Mouse (Mus musculus) kidney, adult 2 months (tissue): ENCODE results near the gene Spata13. TPM values are rescaled to one million over a fixed set of nuclear protein-coding genes. Genes with fewer than 3 reads are reported as not detected.
A peak's percentile ranks its signal among the peaks of the same experiment; 100 is the strongest.

Experiments used
- DNase-seq: peaks from one replicate; pipeline ENCODE4 v3.0.0; 2021
- H3K27ac ChIP-seq: fragments of 200-500 bp; 2 replicates; pipeline ENCODE4 v1.5.1; 2012; ENCODE audit warnings: low read depth, low read length, control low read depth, inconsistent platforms; ENCODE audit not compliant: insufficient read depth
- H3K27me3 ChIP-seq: fragments of 200-500 bp; replicated peaks from 2 replicates; pipeline ENCODE4 v1.6.1; 2012; ENCODE audit warnings: mild to moderate bottlenecking, moderate library complexity, low read length, inconsistent platforms; ENCODE audit not compliant: control insufficient read depth, insufficient read depth
- H3K36me3 ChIP-seq: fragments of 200-500 bp; 2 replicates; pipeline ENCODE4 v1.6.1; 2012; ENCODE audit warnings: mild to moderate bottlenecking, moderate library complexity, low read length, inconsistent platforms; ENCODE audit not compliant: control insufficient read depth, insufficient read depth
- H3K4me1 ChIP-seq: fragments of 200-500 bp; 2 replicates; pipeline ENCODE4 v1.6.1; 2011; ENCODE audit warnings: low read length; ENCODE audit not compliant: control insufficient read depth, insufficient read depth
- H3K4me3 ChIP-seq: fragments of 200-500 bp; 2 replicates; pipeline ENCODE4 v1.5.1; 2011; ENCODE audit warnings: mild to moderate bottlenecking, low read depth, low read length, control low read depth; ENCODE audit not compliant: insufficient read depth
- CTCF ChIP-seq: fragments of 200-500 bp; conservative IDR thresholded peaks from 2 replicates; pipeline ENCODE4 v1.5.1; 2011; ENCODE audit warnings: low read depth, mild to moderate bottlenecking, control low read depth, low read length, moderate library complexity, mixed read lengths; ENCODE audit not compliant: insufficient read depth, insufficient read length
- POLR2A ChIP-seq: fragments of 200-500 bp; IDR thresholded peaks from one replicate; pipeline ENCODE4 v1.6.1; 2011; ENCODE audit warnings: low read depth, low read length, control low read depth
- WGBS: fragments of 180-500 bp; shearing (Covaris S2); methylation state at CpG from one replicate; pipeline ENCODE4 v1.1.7; 2018; 5-methylcytosine and 5-hydroxymethylcytosine counted together
- polyA plus RNA-seq: library from polyadenylated mRNA; depleted of rRNA; stranded (reverse); fragments of >200 nt; gene quantifications from 2 replicates; pipeline ENCODE4 v1.2.3, GENCODE M21; 2012

Spata13 gene
- polyA plus RNA-seq, 1 experiment, result 24.1 TPM

DNA sequence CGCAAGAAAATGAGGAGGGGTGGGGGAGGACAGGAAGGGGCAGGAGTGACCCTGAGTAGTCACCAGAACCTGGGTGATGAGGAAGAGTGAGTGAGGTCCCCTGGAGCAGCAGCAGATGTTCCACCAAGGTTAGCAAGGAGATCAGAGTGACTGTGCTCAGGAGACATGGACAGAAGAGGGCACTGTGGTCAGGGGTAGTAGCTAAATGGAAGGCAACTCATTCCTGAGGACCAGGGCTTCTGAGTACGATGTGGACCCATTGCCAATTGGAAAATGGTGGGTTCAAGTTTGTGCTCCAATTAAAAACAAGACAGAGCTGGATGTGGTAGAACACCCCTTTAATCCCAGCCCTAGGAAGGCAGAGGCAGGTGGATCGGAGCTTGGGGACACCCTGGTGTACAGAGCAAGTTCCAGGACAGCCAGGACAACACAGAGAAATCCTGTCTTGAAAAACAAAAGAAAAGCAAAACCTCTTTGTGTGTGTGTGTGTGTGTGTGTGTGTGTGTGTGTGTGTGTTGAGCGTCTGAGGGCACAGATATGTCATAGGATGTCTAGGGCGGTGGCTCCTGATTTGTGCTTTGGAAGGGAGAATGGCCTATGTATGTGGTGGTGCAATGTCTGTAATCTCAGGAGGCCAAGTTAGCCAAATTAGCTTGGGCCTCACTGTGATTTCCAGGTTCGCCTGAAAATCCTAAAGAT is 77.9 kb downstream of the Spata13 start:
- no peaks in the 10 kb centered on the region for H3K4me1 ChIP-seq
- H3K27ac ChIP-seq, result no peak overlapping the region
- no peaks in the 10 kb centered on the region for H3K27me3 ChIP-seq
- no peak overlapping the region for H3K4me3 ChIP-seq
- no peak for DNase-seq
- 88% methylated on average over 6 of the region's 6 CpGs for WGBS
- no peaks in the 10 kb centered on the region; the same call in none of the 2 replicates for H3K36me3 ChIP-seq
- TF ChIP-seq POLR2A, result no peak
- TF ChIP-seq CTCF, result peak; percentile 39

GRCm38 (mm10) chr14:60712289-60712830 is 78.6 kb downstream of the Spata13 start:
- Histone ChIP-seq H3K36me3 (no peaks in the 10 kb centered on the region; the same call in none of the 2 replicates), H3K4me3 (no peak overlapping the region), H3K27ac (no peak overlapping the region), H3K27me3 (no peaks in the 10 kb centered on the region), H3K4me1 (no peaks in the 10 kb centered on the region)
- DNase-seq, result no peak
- 89% methylated on average over 11 of the region's 11 CpGs for WGBS
- TF ChIP-seq POLR2A, result no peak
- TF ChIP-seq CTCF, result no peak

DNA sequence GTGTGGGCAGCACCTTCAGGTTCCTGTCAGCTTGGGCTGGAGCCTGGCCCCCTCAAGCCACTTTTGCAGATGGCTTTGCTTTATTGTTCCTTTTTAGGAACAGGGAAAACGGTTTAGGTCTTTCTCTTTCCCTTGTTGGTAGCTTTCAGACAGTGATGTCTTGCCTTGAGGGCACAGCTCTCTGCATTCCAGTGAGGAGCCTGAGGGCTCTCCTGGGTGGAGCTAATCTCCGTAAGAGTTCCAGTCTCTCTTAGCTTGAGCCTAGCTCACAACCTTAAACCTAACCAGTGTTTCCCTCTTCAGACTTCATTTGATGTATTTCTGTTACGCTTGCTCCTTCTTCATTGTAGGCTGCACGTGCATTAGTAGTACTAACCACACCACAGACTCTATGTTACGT is 81.9 kb downstream of the Spata13 start:
- no peaks in the 10 kb centered on the region for H3K4me1 ChIP-seq
- whole genome bisulfite sequencing, result 75% methylated on average over 5 of the region's 5 CpGs
- H3K27me3 ChIP-seq, result no peaks in the 10 kb centered on the region
- DNase-seq, result no peak
- no peak for TF ChIP-seq CTCF
- no peak for TF ChIP-seq POLR2A
- H3K4me3 ChIP-seq, result no peak overlapping the region
- no peak overlapping the region for H3K27ac ChIP-seq
- H3K36me3 ChIP-seq, result no peaks in the 10 kb centered on the region; the same call in none of the 2 replicates

DNA sequence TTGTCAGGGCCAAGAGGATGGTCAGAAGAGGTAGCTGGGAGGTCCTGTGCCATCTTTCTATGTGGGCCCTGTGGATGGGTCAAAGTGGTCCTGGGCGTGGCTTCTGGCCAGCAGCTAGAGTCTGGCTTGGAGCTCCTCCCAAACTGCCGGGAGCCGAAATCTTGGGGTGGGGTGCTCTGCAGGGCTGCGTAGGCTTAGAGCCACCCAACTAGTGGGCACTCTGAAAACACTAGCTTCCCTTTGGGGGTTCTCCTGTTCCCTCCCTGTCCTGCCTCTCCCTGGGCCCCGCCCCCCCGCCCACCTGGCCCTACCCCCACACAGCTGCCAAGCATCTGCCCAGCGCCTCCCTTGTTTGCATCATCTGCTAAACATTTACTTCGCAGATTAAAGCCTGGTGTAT is 87.5 kb downstream of the Spata13 start:
- no peaks in the 10 kb centered on the region; the same call in none of the 2 replicates for H3K36me3 ChIP-seq
- no peak overlapping the region for H3K4me3 ChIP-seq
- H3K4me1 ChIP-seq, result peaks cover 8% of the 10 kb centered on the region; the same call in 1 of the 2 replicates
- DNase-seq, result no peak
- 50% methylated on average over 8 of the region's 8 CpGs for WGBS
- TF ChIP-seq CTCF (no peak), POLR2A (no peak)
- no peak overlapping the region for H3K27ac ChIP-seq
- no peaks in the 10 kb centered on the region for H3K27me3 ChIP-seq

- TF ChIP-seq CTCF (no peak), POLR2A (no peak)
- no peak for DNase-seq
- H3K4me1 ChIP-seq, result peaks cover 8% of the 10 kb centered on the region; the same call in 1 of the 2 replicates
- 46% methylated on average over 3 of the region's 3 CpGs for whole genome bisulfite sequencing
- H3K27me3 ChIP-seq, result no peaks in the 10 kb centered on the region
- no peak overlapping the region for H3K27ac ChIP-seq
- no peak overlapping the region for H3K4me3 ChIP-seq
- no peaks in the 10 kb centered on the region; the same call in none of the 2 replicates for H3K36me3 ChIP-seq
Measured at GRCm38 (mm10) chr14:60721938-60722337, 88.1 kb downstream of the Spata13 start.

DNA sequence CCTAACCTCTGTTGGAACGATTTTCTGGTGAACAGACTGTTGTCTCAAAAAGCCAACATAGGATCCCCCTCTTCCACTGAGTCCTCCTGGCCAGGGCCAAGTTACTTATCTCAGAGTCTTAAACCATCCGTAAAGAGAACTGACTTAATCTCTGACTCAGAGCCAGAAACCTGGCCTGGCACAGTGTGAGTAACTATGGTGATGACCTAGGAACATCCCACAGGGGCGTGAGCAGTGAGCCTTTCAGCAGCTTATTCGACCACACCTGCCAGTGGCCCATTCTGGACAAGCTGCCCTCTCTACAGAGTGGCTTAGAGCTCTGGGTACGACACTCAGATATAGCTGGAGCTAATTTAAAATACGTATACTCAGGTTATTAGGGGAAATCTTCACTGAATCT is 92.3 kb downstream of the Spata13 start:
- Histone ChIP-seq H3K27me3 (no peaks in the 10 kb centered on the region), H3K27ac (no peak overlapping the region), H3K4me3 (no peak overlapping the region), H3K4me1 (peaks cover 12% of the 10 kb centered on the region; the same call in 1 of the 2 replicates), H3K36me3 (peaks cover 2% of the 10 kb centered on the region)
- peak; percentile 66 for DNase-seq
- 31% methylated on average over 6 of the region's 6 CpGs for WGBS
- TF ChIP-seq POLR2A, result no peak
- no peak for TF ChIP-seq CTCF

- 62% methylated on average over 4 of the region's 4 CpGs for WGBS
- H3K4me3 ChIP-seq, result no peak overlapping the region
- H3K4me1 ChIP-seq, result peaks cover 9% of the 10 kb centered on the region; the same call in 1 of the 2 replicates
- H3K27ac ChIP-seq, result peak overlapping the region; percentile 47; the same call in 1 of the 2 replicates
- no peak for DNase-seq
- H3K36me3 ChIP-seq, result peaks cover 2% of the 10 kb centered on the region
- TF ChIP-seq POLR2A, result no peak
- TF ChIP-seq CTCF, result no peak
- no peaks in the 10 kb centered on the region for H3K27me3 ChIP-seq
Measured at GRCm38 (mm10) chr14:60727130-60727529, 93.3 kb downstream of the Spata13 start.

- no peak for DNase-seq
- Histone ChIP-seq H3K36me3 (peaks cover 2% of the 10 kb centered on the region; the same call in 1 of the 2 replicates), H3K27me3 (no peaks in the 10 kb centered on the region), H3K27ac (no peak overlapping the region), H3K4me3 (no peak overlapping the region), H3K4me1 (peaks cover 14% of the 10 kb centered on the region)
- WGBS, result 50% methylated on average over 6 of the region's 6 CpGs
- TF ChIP-seq POLR2A (no peak), CTCF (no peak)
Measured at GRCm38 (mm10) chr14:60732081-60732480, 98.3 kb downstream of the Spata13 start.
